Mouse (Mus musculus) cortical plate, adult 2 months (tissue): ENCODE data around the gene Hhat.

Experiments used
- CTCF ChIP-seq: fragments of 200-500 bp; IDR thresholded peaks from 2 replicates; pipeline ENCODE4 v1.5.1; 2011; ENCODE audit warnings: mild to moderate bottlenecking, control low read depth, low read length; ENCODE audit not compliant: insufficient read depth; ENCODE audit errors: extremely low read depth
- POLR2A ChIP-seq: fragments of 200-500 bp; IDR thresholded peaks from 2 replicates; pipeline ENCODE4 v1.6.1; 2011; ENCODE audit warnings: mild to moderate bottlenecking, low read length, control low read depth; ENCODE audit not compliant: insufficient read depth; ENCODE audit errors: extremely low read depth

DNA sequence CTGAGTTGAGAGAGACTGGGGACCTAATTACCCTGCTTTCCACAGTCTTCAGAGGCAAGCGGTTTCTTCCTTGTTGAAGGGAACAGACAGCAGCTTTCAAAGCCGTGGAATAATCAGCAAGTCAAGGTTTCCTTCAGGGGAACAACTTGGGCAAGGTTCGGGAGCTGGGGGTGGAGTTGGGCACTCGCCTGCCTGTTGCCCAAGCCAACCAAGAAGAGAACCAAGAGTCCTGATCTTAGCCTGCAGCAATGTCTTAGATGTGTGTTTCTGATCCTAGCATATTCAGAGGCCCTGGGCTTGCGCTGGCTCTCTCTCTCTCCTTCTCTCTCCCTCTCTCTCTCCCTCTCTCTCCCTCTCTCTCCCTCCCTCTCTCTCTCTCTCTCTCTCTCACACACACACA, 93.8 kb downstream of the Hhat start:
- no peak for TF ChIP-seq CTCF
- no peak for TF ChIP-seq POLR2A
